Mouse (Mus musculus) stomach, postnatal 0 days (tissue): ENCODE data around the gene Kif14. TPM values are rescaled to one million over a fixed set of nuclear protein-coding genes. Genes with fewer than 3 reads are reported as not detected.

Experiments
- ATAC-seq: fragments of 200-750 bp; cut with Nextera tagmentation; 2 replicates; pipeline ENCODE4 v1.8.0; 2017; ENCODE audit not compliant: low FRiP score, low TSS enrichment
- DNase-seq: peaks from one replicate; pipeline ENCODE4 v3.0.0-alpha.2; 2016; ENCODE audit warnings: low spot score
- H3K27ac ChIP-seq: fragments of 300-500 bp; sonication (generic); replicated peaks from 2 replicates; pipeline ENCODE4 v1.5.1; 2014; ENCODE audit warnings: mild to moderate bottlenecking, control low read depth
- H3K27me3 ChIP-seq: fragments of 300-500 bp; sonication (generic); 2 replicates; pipeline ENCODE4 v1.6.1; 2014; ENCODE audit warnings: low read length; ENCODE audit not compliant: control insufficient read depth, insufficient read depth
- H3K36me3 ChIP-seq: fragments of 300-500 bp; sonication (generic); 2 replicates; pipeline ENCODE4 v1.6.1; 2014; ENCODE audit warnings: low read length, mixed read lengths; ENCODE audit not compliant: control insufficient read depth, insufficient read depth
- H3K4me1 ChIP-seq: fragments of 300-500 bp; sonication (generic); replicated peaks from 2 replicates; pipeline ENCODE4 v1.6.1; 2014; ENCODE audit warnings: antibody characterized with exemption; ENCODE audit not compliant: control insufficient read depth, insufficient read depth
- H3K4me2 ChIP-seq: fragments of 300-500 bp; sonication (generic); replicated peaks from 2 replicates; pipeline ENCODE4 v1.6.1; 2014; ENCODE audit warnings: low read depth, mild to moderate bottlenecking, control low read depth, moderate library complexity
- H3K4me3 ChIP-seq: fragments of 300-500 bp; sonication (generic); 2 replicates; pipeline ENCODE4 v1.5.1; 2014; ENCODE audit warnings: low read depth, low read length, control low read depth
- H3K9ac ChIP-seq: fragments of 300-500 bp; sonication (generic); 2 replicates; pipeline ENCODE4 v1.6.1; 2014; ENCODE audit warnings: mild to moderate bottlenecking, low read length, control low read depth, mixed read lengths
- H3K9me3 ChIP-seq: fragments of 300-500 bp; sonication (generic); 2 replicates; pipeline ENCODE4 v1.6.1; 2016; ENCODE audit warnings: low read length; ENCODE audit not compliant: control insufficient read depth
- CTCF ChIP-seq: IDR thresholded peaks from 2 replicates; pipeline ENCODE4 v1.5.1; 2016; ENCODE audit warnings: antibody characterized with exemption, low read depth, mild to moderate bottlenecking, moderate library complexity
- EP300 ChIP-seq: optimal IDR thresholded peaks from 2 replicates; pipeline ENCODE3; 2016; ENCODE audit warnings: antibody characterized with exemption
- WGBS: fragments of 180-500 bp; shearing (Covaris S2); extraction: QIAGEN DNeasy Blood & Tissue Kit; methylation state at CpG from one replicate; pipeline ENCODE4 v1.1.7; 2014; 5-methylcytosine and 5-hydroxymethylcytosine counted together
- polyA plus RNA-seq: library from polyadenylated mRNA; unstranded; fragments of >200 nt; fragmentation: Nextera tagmentation; extraction: Ambion mirVana; gene quantifications from 2 replicates; pipeline ENCODE4 v1.2.1, GENCODE M21; 2015

Gene Kif14
- polyA plus RNA-seq, 1 experiment from 2014 or later, result 1.1 TPM

- WGBS, result 62% methylated on average over 11 of the region's 11 CpGs
- Histone ChIP-seq H3K9ac (no peak overlapping the region), H3K27ac (no peak overlapping the region), H3K9me3 (no peaks in the 10 kb centered on the region), H3K27me3 (no peaks in the 10 kb centered on the region), H3K4me1 (no peaks in the 10 kb centered on the region), H3K4me3 (no peak overlapping the region), H3K4me2 (no peak overlapping the region), H3K36me3 (no peaks in the 10 kb centered on the region; the same call in 1 of the 2 replicates)
- no peak for ATAC-seq
- DNase-seq, result peak; percentile 40
- TF ChIP-seq EP300, result no peak
- peak; percentile 82 for TF ChIP-seq CTCF
Observed at GRCm38 (mm10) chr1:136521363-136521937, 55.3 kb downstream of the Kif14 start.

- no peak overlapping the region for H3K4me3 ChIP-seq
- H3K4me1 ChIP-seq, result no peaks in the 10 kb centered on the region
- no peaks in the 10 kb centered on the region for H3K9me3 ChIP-seq
- no peaks in the 10 kb centered on the region for H3K36me3 ChIP-seq
- no peak overlapping the region for H3K27ac ChIP-seq
- 28% methylated on average over 2 of the region's 2 CpGs for WGBS
- DNase-seq (peak; percentile 81), ATAC-seq (0 out of 2 replicates have a peak, but pooled peaks have one; percentile 35)
- no peak for TF ChIP-seq EP300
- peak; percentile 96 for TF ChIP-seq CTCF
- no peak overlapping the region for H3K9ac ChIP-seq
- no peak overlapping the region for H3K4me2 ChIP-seq
- no peaks in the 10 kb centered on the region for H3K27me3 ChIP-seq
Observed at GRCm38 (mm10) chr1:136524917-136525316, 58.8 kb downstream of the Kif14 start.

- 50% methylated on average over 6 of the region's 6 CpGs for WGBS
- H3K9ac ChIP-seq, result no peak overlapping the region
- no peaks in the 10 kb centered on the region for H3K4me1 ChIP-seq
- DNase-seq (no peak), ATAC-seq (no peak)
- no peaks in the 10 kb centered on the region for H3K36me3 ChIP-seq
- no peak overlapping the region for H3K4me2 ChIP-seq
- no peak overlapping the region for H3K4me3 ChIP-seq
- no peaks in the 10 kb centered on the region for H3K27me3 ChIP-seq
- TF ChIP-seq CTCF (no peak), EP300 (no peak)
- no peaks in the 10 kb centered on the region for H3K9me3 ChIP-seq
- H3K27ac ChIP-seq, result peak overlapping the region; percentile 61
Observed at GRCm38 (mm10) chr1:136525818-136526217, 59.7 kb downstream of the Kif14 start.

- peak; percentile 41 for TF ChIP-seq CTCF
- TF ChIP-seq EP300, result no peak
- Histone ChIP-seq H3K27ac (peak overlapping the region; percentile 66; the same call in 1 of the 2 replicates), H3K9me3 (no peaks in the 10 kb centered on the region), H3K4me1 (no peaks in the 10 kb centered on the region), H3K27me3 (no peaks in the 10 kb centered on the region), H3K4me2 (no peak overlapping the region), H3K9ac (no peak overlapping the region), H3K36me3 (no peaks in the 10 kb centered on the region), H3K4me3 (no peak overlapping the region)
- DNase-seq, result no peak
- ATAC-seq, result no peak
- WGBS, result 69% methylated on average over 16 of the region's 16 CpGs
Observed at GRCm38 (mm10) chr1:136527163-136527562, 61.0 kb downstream of the Kif14 start.

- Histone ChIP-seq H3K9me3 (no peaks in the 10 kb centered on the region), H3K4me2 (no peak overlapping the region), H3K4me1 (no peaks in the 10 kb centered on the region), H3K4me3 (no peak overlapping the region), H3K9ac (no peak overlapping the region), H3K27ac (no peak overlapping the region), H3K27me3 (no peaks in the 10 kb centered on the region), H3K36me3 (no peaks in the 10 kb centered on the region)
- TF ChIP-seq EP300 (no peak), CTCF (no peak)
- DNase-seq (no peak), ATAC-seq (no peak)
- 89% methylated on average over 3 of the region's 3 CpGs for WGBS
Observed at GRCm38 (mm10) chr1:136532556-136532955, 66.4 kb downstream of the Kif14 start.

- Histone ChIP-seq H3K4me1 (0 out of 2 replicates have a peak, but pooled peaks cover 3% of the 10 kb centered on the region), H3K4me2 (no peak overlapping the region)
- WGBS, result 89% methylated on average over 6 of the region's 6 CpGs
Observed at GRCm38 (mm10) chr1:136536947-136537346, 70.8 kb downstream of the Kif14 start.

More at GRCm38 (mm10) chr1:136536947-136537346, 70.8 kb downstream of the Kif14 start:
- no peaks in the 10 kb centered on the region for H3K27me3 ChIP-seq
- ATAC-seq (no peak), DNase-seq (no peak)
- H3K4me3 ChIP-seq, result no peak overlapping the region
- no peak overlapping the region for H3K9ac ChIP-seq
- H3K36me3 ChIP-seq, result no peaks in the 10 kb centered on the region
- TF ChIP-seq EP300, result no peak
- 0 out of 2 replicates have a peak, but pooled peaks have one; percentile 18 for TF ChIP-seq CTCF
- no peak overlapping the region for H3K27ac ChIP-seq
- H3K9me3 ChIP-seq, result no peaks in the 10 kb centered on the region
